Mouse (Mus musculus): ENCODE data around the gene Gm21366. TPM values are rescaled to one million over a fixed set of nuclear protein-coding genes. Genes with fewer than 3 reads are reported as not detected.
"Not testable (repeated sequence)": the region's sequence is repeated elsewhere in the genome, so short reads cannot be mapped to it uniquely, and the experiment has no call there.

The Gm21366 gene
- polyA plus RNA-seq (2015; fragmentation: Nextera tagmentation; extraction: Ambion mirVana), result not detected in 2 replicates

- not testable (repeated sequence) for H3K27me3 ChIP-seq; H3K4me2 ChIP-seq; H3K9ac ChIP-seq; H3K36me3 ChIP-seq; H3K27ac ChIP-seq; H3K4me3 ChIP-seq; H3K4me1 ChIP-seq; H3K9me3 ChIP-seq; ATAC-seq (ENCODE audit: insufficient number of reproducible peaks, insufficient read depth, low FRiP score, low TSS enrichment, low read depth)
- WGBS, result no CpG with 5 or more reads among the region's 6 CpGs
Measured at GRCm38 (mm10) chrY:22861156-22861555, at the start of gene Gm21366. Gene Gm21366, minus strand, starts transcription at chrY:22861256.
